Mouse (Mus musculus) spleen, adult 18-20 months (tissue): ENCODE measurements around the gene Ctla2a.
"Not testable (repeated sequence)": the region's sequence is repeated elsewhere in the genome, so short reads cannot be mapped to it uniquely, and the experiment has no call there.

Experiments
- DNase-seq, 2 experiments: peaks; one replicate each; pipeline ENCODE4 v3.0.0; 2022; ENCODE audit warnings: mixed read lengths in 2 of 2

Gene Ctla2a

DNA sequence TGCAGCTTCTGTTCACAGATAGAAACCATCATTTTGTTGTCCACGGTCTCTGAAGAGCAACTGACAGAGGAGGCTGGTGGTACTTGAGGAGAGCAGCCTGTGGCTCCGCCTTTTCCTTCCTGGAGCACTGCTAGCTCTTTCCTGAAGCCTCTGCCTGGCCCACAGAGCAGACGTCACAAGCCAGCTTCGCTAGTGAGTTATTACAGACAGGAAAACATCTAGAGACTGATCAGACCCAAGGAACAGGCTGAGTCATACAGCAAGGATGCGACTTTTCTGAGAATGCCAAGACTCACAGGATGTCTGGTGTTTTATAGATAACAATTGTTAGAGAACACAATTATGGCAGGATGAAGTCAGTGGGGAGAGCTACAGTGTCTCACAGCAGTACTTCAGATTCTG, at the start of gene Ctla2a, which contains the start of gene Gm49391:
TSS of gene Ctla2a (minus strand) at position 126 of the 402 bp plus-strand sequence.
TSS of gene Gm49391 (minus strand) at position 72 of the 402 bp plus-strand sequence.
- DNase-seq = no peak

DNA sequence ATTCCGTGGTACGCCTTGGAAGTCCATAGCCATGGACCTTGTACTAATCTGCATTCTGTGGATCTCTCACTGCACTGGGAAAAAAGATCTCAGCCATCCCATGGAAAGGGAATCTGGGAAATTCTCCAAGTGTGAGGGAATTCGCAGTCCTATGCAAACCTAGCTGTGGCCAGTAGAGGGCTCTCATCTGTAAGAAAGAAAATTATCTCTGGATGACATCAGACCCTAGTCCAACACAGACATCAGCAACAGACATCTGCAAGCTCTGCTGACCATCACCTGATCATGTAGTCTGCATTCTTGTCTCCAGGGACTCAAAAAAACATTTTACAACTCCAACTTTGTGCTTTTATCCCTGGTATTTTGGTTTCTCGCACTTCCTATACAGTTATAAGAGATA, 35.9 kb upstream of the Ctla2a start:
- not testable (repeated sequence) for DNase-seq

DNA sequence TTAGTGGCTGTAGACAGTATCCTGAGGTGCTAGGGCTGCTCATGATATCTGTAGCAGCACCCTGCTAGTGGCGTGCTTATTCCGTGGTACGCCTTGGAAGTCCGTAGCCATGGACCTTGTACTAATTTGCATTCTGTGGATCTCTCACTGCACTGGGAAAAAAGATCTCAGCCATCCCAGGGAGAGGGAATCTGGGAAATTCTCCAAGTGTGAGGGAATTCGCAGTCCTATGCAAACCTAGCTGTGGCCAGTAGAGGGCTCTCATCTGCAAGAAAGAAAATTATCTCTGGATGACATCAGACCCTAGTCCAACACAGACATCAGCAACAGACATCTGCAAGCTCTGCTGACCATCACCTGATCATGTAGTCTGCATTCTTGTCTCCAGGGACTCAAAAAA, 27.6 kb upstream of the Ctla2a start:
- DNase-seq = not testable (repeated sequence)

DNA sequence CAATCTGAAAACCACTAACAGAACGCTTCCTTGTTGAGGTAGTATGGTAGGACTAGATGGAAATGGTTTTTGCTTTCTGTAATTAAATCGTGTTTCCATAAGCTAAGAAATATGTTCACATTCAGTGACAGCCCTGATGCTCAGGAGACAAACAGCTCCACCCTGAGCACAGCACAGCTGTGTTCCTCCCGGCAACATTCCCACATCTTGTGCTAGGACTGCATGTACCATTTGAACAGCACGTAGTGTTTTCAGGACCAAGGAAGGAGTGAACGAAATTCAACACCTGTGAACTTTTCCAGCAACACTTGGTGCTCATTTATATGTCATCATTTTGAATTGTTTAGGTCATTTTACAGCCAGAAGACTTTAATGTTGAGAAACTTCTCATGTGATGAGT, 25.3 kb upstream of the Ctla2a start:
- DNase-seq = no peak

DNA sequence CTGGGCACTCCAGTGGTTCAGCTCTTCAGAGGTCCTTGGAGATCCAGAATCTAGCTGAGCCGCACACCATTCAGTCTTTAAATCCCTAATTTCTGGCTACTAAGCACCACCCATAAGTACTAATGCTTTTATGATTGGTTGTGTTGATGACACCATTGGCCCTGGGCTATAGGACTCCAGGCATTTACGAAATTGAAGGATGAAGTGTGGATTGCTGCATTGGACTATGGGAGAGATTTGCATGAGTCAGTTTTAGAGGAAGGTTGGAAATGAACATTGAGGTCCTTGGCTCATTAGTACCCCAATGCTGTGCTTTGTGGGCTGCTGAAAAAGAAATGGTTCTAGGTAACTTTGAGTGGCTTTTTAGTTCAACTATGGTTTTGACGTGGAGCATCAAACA, 5.5 kb upstream of the Ctla2a start, which contains the start of gene Tpbpa:
TSS of gene Tpbpa (minus strand) at position 101 of the 400 bp plus-strand sequence.
- DNase-seq = not testable (repeated sequence)

DNA sequence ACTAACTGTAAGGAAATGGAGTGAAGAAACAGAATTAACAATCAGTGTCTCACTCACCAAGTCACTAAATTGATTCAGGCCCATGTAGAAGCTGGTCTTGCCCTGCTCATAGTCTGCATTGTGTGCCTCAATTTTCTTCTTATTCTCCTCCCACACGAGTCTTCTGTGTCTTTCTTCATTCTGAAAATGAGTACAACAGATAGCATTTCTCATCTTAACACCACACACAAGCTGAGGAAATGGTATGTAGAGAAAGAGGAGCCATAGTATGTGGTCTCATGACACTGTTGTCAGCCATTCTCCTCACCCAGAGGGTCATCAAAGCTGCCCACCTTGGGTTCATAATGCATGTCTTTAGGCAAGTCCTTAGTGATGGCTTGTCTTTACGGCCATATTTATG, 935 bp downstream of the Ctla2a start, which contains the start of gene Gm49393:
TSS of gene Gm49393 (minus strand) at position 101 of the 400 bp plus-strand sequence.
- not testable (repeated sequence) for DNase-seq

DNA sequence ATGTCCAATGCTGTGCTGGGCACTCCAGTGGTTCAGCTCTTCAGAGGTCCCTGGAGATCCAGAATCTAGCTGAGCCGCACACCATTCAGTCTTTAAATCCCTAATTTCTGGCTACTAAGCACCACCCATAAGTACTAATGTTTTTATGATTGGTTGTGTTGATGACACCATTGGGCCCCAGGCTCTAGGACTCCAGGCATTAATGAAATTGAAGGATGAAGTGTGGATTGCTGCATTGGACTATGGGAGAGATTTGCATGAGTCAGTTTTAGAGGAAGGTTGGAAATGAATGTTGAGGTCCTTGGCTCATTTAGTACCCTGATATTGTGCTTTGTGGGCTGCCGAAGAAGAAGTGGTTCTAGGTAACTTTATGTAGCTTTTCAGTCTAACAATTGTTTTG, 31.6 kb downstream of the Ctla2a start, which contains the start of gene Tpbpb:
TSS of gene Tpbpb (minus strand) at position 101 of the 400 bp plus-strand sequence.
- DNase-seq = not testable (repeated sequence)

DNA sequence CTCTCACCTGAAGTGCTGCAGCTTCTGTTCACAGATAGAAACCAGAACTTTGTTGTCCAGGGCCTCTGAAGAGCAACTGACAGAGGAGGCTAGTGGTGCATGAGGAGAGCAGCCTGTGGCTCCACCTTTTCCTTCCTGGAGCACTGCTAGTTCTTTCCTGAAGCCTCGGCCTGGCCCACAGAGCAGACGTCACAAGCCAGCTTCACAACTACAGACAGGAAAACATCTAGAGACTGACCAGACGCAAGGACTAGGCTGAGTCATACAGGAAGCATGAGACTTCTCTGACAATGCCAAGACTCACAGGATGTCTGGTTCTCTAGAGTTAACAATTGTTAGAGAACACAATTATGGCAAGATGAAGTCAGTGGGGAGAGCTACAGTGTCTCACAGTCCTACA, 39.1 kb downstream of the Ctla2a start, which contains the start of gene Ctla2b:
TSS of gene Ctla2b (minus strand) at position 120 of the 400 bp plus-strand sequence.
- peak; percentile 9 to 14 for DNase-seq

DNA sequence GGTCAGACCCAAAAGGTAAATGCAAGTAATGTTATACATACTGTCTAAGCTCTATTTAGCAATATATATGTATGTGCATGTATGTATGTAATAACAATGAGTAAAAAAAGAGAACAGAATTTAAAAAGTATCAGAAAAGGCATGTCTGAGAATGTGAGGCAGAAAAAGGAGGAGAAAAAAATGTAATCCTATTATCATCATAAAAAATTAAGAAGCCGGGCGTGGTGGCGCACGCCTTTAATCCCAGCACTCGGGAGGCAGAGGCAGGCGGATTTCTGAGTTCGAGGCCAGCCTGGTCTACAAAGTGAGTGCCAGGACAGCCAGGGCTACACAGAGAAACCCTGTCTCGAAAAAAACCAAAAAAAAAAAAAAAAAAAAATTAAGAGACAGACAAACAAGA, 39.6 kb downstream of the Ctla2a start, which contains the start of gene Gm49392:
TSS of gene Gm49392 (minus strand) at position 101 of the 400 bp plus-strand sequence.
- not testable (repeated sequence) for DNase-seq

DNA sequence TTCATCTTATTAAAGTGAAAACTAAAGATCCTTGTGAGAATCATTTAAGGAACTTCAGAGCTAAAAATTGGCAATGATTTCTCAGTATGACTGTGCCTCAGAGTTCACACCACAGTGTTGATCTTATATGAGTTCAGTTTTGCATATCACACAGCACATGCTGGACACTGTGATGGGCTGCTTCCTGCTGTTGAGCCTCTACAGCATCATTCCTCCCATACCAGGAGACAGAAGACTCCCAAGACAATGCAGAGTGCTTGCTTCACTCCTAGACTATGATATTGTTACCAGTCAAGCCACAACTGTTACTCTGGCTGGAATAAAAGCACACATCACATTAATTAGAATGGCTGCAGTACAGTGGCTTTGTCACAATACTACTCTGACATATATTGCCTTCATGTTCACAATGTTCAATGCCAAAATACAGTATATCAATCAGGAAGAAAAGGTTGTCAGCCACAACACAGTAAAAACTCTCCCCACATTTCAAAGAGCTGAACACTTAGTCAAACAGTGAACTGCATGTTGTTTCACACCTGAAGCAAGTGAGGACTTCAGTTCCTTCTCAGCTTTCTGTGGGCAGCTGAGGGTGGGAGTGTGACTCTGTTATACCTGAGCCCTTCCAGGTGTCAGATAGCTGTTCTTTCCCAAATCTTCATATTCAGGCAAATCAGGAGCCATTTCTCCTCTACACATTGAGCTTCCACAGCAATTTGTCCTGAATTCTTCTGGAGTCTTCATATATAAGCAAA, 40.8 kb downstream of the Ctla2a start:
- DNase-seq = no peak

DNA sequence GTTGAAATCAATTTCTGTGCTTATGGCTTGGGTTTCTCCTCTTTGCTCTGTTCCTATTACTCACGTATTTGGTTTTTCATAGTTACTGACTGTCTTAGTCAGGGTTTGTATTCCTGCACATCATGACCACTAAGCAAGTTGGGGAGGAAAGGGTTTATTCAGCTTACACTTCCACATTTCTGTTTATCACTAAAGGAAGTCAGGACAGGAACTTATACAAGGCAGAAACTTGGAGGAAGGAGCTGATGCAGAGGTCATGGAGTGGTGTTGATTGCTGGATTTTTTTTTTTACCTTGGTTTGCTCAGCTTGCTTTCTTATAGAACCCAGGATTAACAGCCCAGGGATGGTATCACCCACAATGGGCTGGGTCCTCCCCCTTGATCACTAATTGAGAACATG, 44.1 kb downstream of the Ctla2a start:
- no peak for DNase-seq
